Mouse (Mus musculus) gonadal fat pad, adult 2 months (tissue): Measurements from ENCODE around the gene Hs3st3b1. TPM values are rescaled to one million over a fixed set of nuclear protein-coding genes. Genes with fewer than 3 reads are reported as not detected.

Experiments used
- DNase-seq: peaks from one replicate; pipeline ENCODE4 v3.0.0-alpha.2; 2012; ENCODE audit warnings: low read depth
- polyA plus RNA-seq: library from polyadenylated mRNA; depleted of rRNA; stranded (reverse); fragments of >200 nt; gene quantifications from 2 replicates; pipeline ENCODE4 v1.2.3, GENCODE M21; 2012; rRNA removed

Gene Hs3st3b1
- polyA plus RNA-seq, 1 experiment, result 39.4 TPM

DNA sequence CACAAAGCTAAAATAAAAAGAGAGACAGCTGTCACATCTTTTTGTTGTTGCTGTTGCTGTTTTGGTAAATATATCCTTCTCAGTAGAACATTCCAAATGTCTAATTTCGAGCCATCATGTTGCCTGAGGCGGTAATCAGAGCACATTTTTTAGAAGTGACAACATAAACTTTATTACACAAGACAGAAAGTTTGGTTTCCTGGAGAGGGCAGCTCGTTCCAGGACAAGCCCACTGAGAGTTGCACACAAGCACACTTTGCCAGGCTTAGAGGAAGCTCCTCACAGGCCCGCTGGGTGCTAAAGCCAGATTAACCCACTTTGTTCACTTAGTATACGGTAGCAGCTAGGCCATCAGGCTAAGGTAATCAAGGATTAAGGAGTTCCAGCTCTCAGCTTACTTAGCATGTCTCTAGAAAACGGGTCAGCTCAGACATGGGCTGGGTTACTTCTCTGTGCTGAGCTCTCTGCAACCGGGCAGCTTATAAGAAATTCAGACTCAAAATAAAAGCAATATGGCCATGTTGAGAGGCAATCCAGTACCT lies 30.5 kb downstream of the Hs3st3b1 start:
- DNase-seq, result no peak

DNA sequence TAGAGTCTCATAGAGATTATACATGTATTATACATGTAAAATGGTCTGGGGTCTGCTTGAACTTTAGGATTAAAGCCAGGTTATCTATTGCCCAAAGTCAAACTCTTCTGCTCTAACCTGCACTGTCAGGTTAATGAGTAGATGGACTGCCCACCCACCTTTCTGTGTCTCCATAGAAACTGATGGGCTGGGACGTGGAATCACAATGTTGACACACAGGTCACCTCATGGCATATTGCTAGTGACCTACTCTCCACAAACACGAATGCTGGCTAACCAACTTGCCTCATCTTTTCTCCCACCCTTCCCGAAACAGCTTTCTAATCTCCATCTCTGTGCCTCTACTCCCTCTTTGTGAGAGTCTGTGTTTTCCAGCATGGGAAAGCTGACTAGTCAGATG lies 38.7 kb downstream of the Hs3st3b1 start:
- no peak for DNase-seq

DNA sequence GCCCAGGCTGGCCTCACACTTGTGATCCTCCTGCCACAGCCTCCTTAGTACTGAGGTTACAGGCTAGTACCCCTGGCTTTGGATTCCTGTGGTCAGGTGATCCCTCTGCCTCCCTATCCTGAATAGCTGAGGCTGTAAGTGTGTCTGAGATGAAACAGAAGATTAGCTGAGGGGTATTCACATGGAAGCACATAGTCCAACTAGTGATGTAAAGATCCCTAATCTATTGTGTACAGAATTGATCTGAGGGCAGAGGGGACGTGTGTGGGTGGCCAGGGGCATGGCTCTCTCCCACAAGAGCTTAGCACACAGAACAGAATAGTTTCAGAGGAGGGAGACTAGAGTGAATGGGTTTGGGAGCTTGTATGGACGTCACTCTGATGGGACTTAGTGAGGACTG lies 41.8 kb downstream of the Hs3st3b1 start:
- no peak for DNase-seq

DNA sequence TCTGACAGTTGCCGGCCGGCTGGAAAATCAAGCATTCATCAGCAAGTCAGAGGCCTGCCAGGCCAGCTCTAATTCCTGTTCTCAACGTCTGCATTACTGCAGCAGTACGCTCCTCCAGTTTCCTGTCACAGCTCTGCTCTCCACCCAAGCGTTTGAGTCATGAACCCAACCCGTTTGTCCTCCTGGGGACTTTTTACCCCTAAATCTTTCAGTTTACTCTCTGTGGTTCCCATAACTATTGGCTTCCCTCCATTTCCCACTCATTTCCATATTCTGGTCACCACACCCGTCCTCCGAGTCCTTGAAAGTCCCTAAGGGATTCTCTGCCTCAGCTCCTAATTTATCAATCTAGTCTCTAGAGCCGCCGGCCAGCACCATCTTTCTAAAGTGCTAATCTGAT lies 42.8 kb downstream of the Hs3st3b1 start:
- DNase-seq, result no peak

DNA sequence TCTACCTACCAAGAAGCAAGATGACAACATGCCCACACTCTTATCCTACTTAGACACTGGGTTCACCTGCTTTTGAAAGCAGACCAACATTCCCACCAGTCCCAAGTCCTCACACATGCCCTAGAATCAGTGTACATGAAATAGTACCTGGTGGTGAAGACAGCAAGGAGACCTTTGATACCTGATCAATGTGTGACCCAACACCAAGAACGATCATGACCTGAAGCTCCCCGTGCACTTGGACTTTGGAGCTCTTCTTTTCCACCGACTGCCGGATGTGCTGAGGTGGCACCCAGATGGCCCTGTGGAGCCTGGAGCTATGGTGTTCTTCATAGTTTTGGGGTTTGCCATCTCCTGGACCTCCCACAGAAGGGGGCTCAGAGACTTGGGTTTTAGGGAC lies 43.5 kb downstream of the Hs3st3b1 start:
- DNase-seq, result no peak

DNA sequence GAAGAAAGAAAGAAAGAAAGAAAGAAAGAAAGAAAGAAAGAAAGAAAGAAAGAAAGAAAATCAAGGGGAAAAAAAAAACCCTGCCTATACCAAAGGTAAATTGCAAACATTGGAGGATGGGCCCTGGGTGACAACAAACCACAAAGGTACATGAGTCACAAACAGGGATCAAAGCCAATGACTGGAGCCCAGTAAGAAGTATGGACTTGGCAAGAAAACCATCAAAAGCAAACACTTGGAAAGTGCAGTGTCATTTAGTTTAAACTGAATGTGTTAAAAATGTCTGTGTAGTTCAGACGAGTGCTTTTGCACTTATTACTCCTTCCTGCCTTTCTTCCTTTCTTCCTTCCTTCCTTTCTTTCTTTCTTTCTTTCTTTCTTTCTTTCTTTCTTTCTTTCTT lies 59.3 kb downstream of the Hs3st3b1 start:
- DNase-seq, result no peak

DNA sequence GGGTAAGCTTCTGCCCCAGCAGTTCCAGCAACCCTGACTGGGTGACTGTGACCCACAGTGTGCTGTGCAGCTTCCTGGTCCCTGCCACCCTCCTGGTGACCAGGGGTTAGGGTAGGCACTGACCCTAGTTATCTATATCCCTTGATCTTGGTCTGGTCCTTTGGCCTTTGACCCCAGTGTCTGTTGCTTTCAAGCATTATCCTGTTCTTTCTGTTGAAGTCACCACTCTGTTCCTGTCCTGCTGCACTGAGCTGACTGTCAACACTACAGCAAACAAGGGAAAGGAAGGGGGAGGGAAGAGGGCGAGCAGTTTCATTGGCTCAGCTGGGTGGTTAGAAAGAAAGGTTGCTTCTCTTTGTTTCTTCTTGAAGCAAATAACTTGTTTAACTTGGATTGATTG lies 60.1 kb downstream of the Hs3st3b1 start:
- no peak for DNase-seq

DNA sequence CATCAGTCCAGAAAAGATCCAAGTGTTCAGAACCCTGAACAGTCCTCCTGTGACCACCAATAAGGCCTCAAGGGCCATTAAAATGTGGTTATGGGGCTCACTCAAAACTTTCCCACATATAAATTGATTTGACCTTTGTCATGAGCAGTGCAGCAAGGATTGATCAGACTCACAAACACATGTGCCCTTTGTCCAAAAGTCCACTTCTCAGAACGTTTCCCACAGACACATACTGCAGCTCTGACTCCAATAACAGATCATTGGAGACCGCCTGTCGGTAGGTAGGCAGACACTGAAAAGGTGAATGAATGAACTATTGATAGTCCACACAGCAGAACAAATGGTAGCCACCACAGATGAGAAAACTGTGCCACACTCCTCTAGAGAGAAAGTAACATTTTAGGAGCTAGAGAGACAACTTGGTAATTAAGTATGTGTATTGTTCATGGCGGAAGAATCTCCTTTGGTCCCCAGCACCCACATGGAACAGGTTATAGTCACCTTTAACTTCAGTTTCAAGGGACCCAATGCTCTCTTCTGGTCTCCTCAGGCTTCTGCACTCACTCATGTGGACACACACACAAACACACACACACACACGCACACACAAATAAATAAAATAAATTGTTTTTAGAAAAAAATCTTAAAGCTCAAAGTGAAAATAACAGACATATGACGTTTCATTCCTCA lies 70.9 kb downstream of the Hs3st3b1 start:
- DNase-seq, result no peak

DNA sequence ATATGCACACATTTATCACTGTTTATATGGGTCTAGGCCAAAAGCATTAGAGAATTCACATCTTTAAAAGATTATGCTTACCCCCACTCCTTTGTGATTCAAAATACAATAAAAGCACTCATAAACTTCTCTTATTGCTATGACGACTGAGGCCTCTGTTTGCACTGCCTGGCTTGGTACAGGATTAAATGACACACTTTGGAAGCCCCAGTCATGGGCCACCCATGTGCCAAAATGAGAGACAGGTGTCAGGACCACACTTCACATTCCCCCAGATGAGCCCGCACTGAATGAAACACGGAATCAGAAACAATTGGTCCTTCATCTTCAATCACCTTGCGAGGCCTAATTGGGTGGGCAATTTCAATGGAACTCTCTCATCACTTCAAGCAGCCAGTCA lies 71.8 kb downstream of the Hs3st3b1 start:
- DNase-seq, result no peak

DNA sequence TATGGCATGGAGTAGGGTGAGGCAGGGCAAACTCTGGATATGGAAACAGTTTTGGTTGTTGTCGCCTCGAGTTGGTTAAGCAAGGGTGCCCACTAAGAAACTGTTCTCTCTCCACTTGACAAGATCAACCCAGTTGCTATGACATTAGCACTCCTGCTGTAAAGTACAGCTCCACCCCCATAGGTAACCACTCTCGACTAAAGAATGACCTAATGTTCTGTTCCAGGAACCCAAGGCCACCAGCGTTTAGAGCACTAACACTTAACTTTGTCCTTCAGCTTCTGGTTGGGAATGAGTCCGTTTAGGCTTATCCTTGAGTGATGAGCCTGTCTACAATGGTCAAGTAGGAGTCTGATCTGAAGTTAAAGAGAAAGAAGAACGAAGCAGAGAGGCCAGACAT lies 76.7 kb downstream of the Hs3st3b1 start:
- DNase-seq, result no peak

DNA sequence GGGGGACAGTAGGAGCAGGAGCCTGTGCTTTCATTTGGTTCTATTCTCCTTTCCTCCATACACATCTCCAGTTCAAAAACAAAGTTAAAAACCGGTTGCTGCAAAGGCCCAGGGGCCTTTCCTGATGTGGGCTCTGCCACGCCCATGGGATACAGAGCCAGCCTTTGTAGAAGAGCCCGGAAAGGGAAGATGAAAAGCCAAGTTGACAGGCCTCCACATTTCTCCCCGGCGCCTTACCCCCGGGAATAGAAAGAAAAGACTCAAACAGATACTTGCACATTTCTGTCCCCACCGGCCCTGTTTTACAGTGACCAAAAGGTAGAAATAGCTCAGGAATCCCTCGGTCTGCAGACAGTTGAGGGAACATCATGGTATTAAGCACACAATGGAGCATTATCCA lies 77.4 kb downstream of the Hs3st3b1 start:
- DNase-seq, result no peak

DNA sequence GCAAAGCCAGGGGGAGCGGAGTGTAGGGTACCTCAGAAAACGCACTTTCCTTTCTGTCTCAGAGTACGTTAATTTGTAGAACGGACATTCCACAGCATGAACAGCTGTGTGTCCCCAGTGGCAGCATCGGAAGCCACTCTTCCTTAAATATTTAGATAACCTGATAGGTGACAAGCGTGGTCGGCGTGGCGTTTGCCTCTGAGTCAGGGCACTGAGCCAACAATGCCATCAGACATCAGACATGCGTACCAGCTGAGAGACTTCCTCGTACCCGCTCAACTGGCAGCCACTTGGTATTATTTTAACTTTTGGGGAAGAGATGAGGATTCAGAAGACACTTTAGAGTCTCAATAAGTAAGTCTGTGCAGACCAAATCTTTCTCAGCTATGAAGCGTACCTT lies 84.6 kb downstream of the Hs3st3b1 start:
- DNase-seq, result no peak

Other genes with a start within 250 kb of the Hs3st3b1 start
- gene Cox10, start 157.2 kb upstream of the Hs3st3b1 start, polyA plus RNA-seq, result 10.8 and 10.9 TPM in 2 replicates